Mouse (Mus musculus) embryonic fibroblast, embryonic 13.5 days (primary cell): ENCODE measurements around the gene Tmem94. TPM values are rescaled to one million over a fixed set of nuclear protein-coding genes. Genes with fewer than 3 reads are reported as not detected.

ENCODE experiments used
- H3K27ac ChIP-seq: 2 replicates; pipeline ENCODE4 v1.5.1; 2012; ENCODE audit warnings: low read length, control low read depth, inconsistent platforms; ENCODE audit not compliant: insufficient read depth
- H3K4me1 ChIP-seq: 2 replicates; pipeline ENCODE4 v1.6.1; 2011; ENCODE audit warnings: low read length; ENCODE audit not compliant: control insufficient read depth, insufficient read depth
- H3K4me3 ChIP-seq: 2 replicates; pipeline ENCODE4 v1.5.1; 2011; ENCODE audit warnings: mild to moderate bottlenecking, control low read depth, low read length; ENCODE audit not compliant: insufficient read depth
- CTCF ChIP-seq: IDR thresholded peaks from 2 replicates; pipeline ENCODE4 v1.5.1; 2011; ENCODE audit warnings: mild to moderate bottlenecking, control low read depth, low read length, moderate library complexity, borderline replicate concordance; ENCODE audit not compliant: insufficient read depth
- POLR2A ChIP-seq: IDR thresholded peaks from 2 replicates; pipeline ENCODE4 v1.6.1; 2011; ENCODE audit warnings: low read depth, mild to moderate bottlenecking, control low read depth, low read length, moderate library complexity
- polyA plus RNA-seq: library from polyadenylated mRNA; stranded (reverse); fragments of >200 nt; gene quantifications from 2 replicates; pipeline ENCODE4 v1.2.4, GENCODE M21; 2011; ENCODE audit warnings: low read depth; ENCODE audit not compliant: missing spikeins, insufficient read length

The Tmem94 gene
- polyA plus RNA-seq, 1 experiment, result 17.4 TPM

- no peak overlapping the region for H3K27ac ChIP-seq
- no peak for TF ChIP-seq POLR2A
- TF ChIP-seq CTCF, result no peak
- H3K4me1 ChIP-seq, result no peaks in the 10 kb centered on the region
- H3K4me3 ChIP-seq, result no peak overlapping the region
These were observed 40.9 kb downstream of the Tmem94 start for GRCm38 (mm10) chr11:115806154-115806553.

DNA sequence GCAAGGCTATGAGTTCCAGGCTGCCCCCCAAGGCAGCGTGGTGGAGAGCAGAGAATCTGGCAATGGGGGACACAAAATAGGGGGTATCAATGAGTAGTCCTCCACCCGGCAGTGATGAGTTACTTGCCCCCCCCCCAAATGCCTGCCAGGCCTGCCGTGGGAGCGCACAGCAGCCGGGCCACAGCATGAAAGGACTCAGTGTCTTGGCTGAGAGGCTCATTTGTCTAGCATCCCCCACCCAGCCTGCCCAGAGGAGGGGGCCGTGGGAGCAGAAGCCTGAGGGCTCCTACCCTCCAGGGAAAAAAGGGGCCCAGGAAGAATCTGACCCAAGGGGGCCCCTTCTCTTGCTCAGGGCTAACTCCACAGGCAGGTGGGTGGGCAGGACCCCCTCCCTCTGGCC lies 42.1 kb downstream of the Tmem94 start:
- no peak overlapping the region for H3K4me3 ChIP-seq
- no peak for TF ChIP-seq POLR2A
- no peak for TF ChIP-seq CTCF
- no peak overlapping the region for H3K27ac ChIP-seq
- H3K4me1 ChIP-seq, result peaks cover 2% of the 10 kb centered on the region; the same call in 1 of the 2 replicates

- no peak for TF ChIP-seq POLR2A
- TF ChIP-seq CTCF, result no peak
- peaks cover 2% of the 10 kb centered on the region; the same call in 1 of the 2 replicates for H3K4me1 ChIP-seq
- no peak overlapping the region for H3K4me3 ChIP-seq
- H3K27ac ChIP-seq, result no peak overlapping the region
These were observed 42.7 kb downstream of the Tmem94 start for GRCm38 (mm10) chr11:115807971-115808370.

DNA sequence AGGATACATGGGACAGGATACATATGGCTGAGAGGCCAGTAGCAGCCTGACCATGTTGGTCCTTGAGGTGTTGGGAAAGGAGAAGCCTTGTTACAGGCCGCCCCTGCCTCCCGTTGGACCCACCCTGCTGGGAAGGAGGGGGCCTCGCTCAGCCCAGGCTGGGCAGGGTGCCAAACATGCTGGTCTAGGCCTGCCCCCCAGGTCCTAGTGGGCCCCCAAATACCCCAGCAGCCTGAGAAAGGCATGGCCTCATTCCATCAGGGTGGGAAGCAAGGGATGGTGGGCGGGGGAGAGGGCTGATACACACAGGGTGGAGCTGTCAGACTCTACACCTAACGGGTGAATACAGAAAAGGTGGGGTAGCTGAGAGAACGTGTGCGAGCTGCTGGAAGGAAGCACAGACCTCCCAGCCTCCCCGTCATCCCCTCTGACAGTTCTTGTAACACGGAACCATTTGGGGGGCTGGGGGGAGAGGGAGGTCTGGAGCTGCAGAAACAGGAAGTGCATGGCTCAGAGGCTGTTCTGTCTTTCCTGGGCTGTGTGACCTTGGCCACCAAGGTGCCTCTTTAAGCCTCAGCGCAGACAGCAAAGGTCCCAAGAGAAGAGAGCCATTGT lies 43.6 kb downstream of the Tmem94 start:
- no peak for TF ChIP-seq CTCF
- no peak for TF ChIP-seq POLR2A
- H3K27ac ChIP-seq, result no peak overlapping the region
- H3K4me1 ChIP-seq, result peaks cover 2% of the 10 kb centered on the region; the same call in 1 of the 2 replicates
- no peak overlapping the region for H3K4me3 ChIP-seq

DNA sequence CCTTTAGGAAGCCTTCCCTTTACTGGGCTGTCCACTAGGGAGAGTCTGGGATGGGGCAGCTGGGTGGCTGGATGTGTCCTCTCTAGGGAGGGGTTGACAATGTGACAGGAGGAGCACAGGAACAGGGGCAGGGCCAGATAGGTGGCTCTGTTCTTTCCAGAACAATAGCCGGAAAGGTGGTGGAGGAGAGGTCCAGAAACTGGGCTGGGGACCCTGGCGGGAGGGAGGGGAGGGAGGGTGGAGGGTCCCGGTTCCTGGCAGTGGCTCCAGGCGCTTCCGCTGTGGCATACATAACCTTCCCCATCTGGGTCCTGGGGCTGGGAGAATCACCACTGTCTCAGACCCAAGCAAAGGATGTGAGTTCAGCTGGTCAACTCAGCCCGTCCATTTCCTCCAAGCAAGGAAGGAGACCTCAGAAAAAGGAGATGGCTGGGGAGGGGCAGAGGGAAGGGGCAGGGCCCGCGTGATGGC lies 44.1 kb downstream of the Tmem94 start:
- no peak for TF ChIP-seq CTCF
- TF ChIP-seq POLR2A, result no peak
- Histone ChIP-seq H3K4me1 (peaks cover 2% of the 10 kb centered on the region; the same call in 1 of the 2 replicates), H3K4me3 (no peak overlapping the region), H3K27ac (no peak overlapping the region)

- H3K4me1 ChIP-seq, result peaks cover 2% of the 10 kb centered on the region; the same call in 1 of the 2 replicates
- no peak for TF ChIP-seq POLR2A
- no peak for TF ChIP-seq CTCF
- H3K27ac ChIP-seq, result no peak overlapping the region
- no peak overlapping the region for H3K4me3 ChIP-seq
These were observed 45.1 kb downstream of the Tmem94 start for GRCm38 (mm10) chr11:115810377-115810776.

GRCm38 (mm10) chr11:115811381-115812093 lies 46.3 kb downstream of the Tmem94 start:
- TF ChIP-seq POLR2A, result no peak
- TF ChIP-seq CTCF, result no peak
- H3K4me1 ChIP-seq, result peaks cover 2% of the 10 kb centered on the region; the same call in 1 of the 2 replicates
- no peak overlapping the region for H3K27ac ChIP-seq
- no peak overlapping the region for H3K4me3 ChIP-seq

GRCm38 (mm10) chr11:115812095-115812494 lies 46.9 kb downstream of the Tmem94 start:
- Histone ChIP-seq H3K27ac (no peak overlapping the region), H3K4me1 (peaks cover 2% of the 10 kb centered on the region; the same call in 1 of the 2 replicates), H3K4me3 (peak overlapping the region; percentile 80; the same call in 1 of the 2 replicates)
- no peak for TF ChIP-seq POLR2A
- no peak for TF ChIP-seq CTCF

DNA sequence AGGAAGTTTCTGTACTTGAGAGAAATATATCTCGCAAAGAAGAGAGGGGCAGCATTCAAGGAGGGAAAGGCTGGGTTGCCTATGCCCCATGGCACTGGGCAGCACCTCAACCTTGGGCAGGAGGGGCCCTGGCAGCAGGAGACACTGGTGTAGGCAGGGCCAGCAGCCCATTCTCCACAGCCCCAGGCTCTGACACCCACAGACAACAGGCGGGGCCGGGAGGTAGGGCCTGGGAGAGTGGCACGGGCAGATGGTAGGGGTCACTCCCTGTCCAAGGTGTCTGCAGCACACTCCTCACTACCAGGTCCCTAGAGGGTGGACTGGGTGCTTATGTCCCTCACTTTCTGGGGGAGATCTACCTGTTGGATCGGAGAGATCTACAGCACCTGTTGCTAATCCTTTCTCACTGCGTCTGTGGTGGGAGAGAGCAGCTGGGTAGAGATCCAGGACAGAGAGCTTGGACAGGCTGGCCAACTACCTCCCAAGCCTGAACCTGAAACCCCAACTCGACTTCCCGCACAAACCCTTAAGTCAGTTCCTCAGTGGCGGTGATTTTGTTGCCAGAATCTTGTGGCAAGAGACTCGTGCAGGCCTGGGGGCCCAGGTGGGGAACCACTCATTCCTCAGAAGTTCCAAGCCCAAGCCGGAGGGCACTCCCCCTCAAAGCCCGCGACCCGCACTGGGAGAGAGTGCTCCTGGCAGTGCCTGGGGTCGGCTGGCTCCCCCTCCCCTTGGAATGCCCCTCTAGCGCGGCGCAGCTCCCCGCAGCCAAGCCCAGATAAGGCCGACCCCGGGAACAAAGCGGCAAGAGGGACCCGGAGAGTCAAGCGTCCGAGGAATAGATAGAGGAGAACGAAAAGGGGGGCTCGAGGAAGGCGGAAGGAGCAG lies 47.5 kb downstream of the Tmem94 start:
- Histone ChIP-seq H3K27ac (no peak overlapping the region), H3K4me3 (peak overlapping the region; percentile 80), H3K4me1 (peaks cover 2% of the 10 kb centered on the region; the same call in 1 of the 2 replicates)
- no peak for TF ChIP-seq POLR2A
- TF ChIP-seq CTCF, result no peak
